Mouse (Mus musculus): ENCODE data around the gene Abhd5. TPM values are rescaled to one million over a fixed set of nuclear protein-coding genes. Genes with fewer than 3 reads are reported as not detected.
"Not testable (repeated sequence)": the region's sequence is repeated elsewhere in the genome, so short reads cannot be mapped to it uniquely, and the experiment has no call there.

Abhd5 gene
- 23.4 and 34.4 TPM in 2 replicates for polyA plus RNA-seq (2014; fragmentation: Nextera tagmentation; extraction: Ambion mirVana)

- peak within 1 kb of the TSS; percentile 68 for H3K9ac ChIP-seq (replicated peaks; ENCODE audit: low read depth, low read length)
- H3K4me3 ChIP-seq (ENCODE audit: low read depth, low read length), result peak within 1 kb of the TSS; percentile 71
- no peaks in the 10 kb centered on the region for H3K4me1 ChIP-seq (ENCODE audit: control insufficient read depth, insufficient read depth, low read length)
- no peaks in the 10 kb centered on the region for H3K27me3 ChIP-seq (ENCODE audit: control insufficient read depth, insufficient read depth, low read length)
- H3K27ac ChIP-seq (ENCODE audit: low read depth, low read length), result peak within 1 kb of the TSS; percentile 57
- H3K9me3 ChIP-seq (ENCODE audit: control insufficient read depth, low read length), result no peaks in the 10 kb centered on the region
- peak within 1 kb of the TSS; percentile 58 for H3K4me2 ChIP-seq (ENCODE audit: low read depth, low read length)
- no peaks in the 10 kb centered on the region for H3K36me3 ChIP-seq (ENCODE audit: control insufficient read depth, insufficient read depth, low read length)
- ATAC-seq (ENCODE audit: low read depth), result peak; percentile 98
- WGBS, result under 1% methylated on average over 54 of the region's 84 CpGs
Measured at GRCm38 (mm10) chr9:122351303-122352024, at the start of gene Abhd5. Gene Abhd5 (plus strand): TSS chr9:122351608.

- no peak overlapping the region for H3K4me3 ChIP-seq (ENCODE audit: low read depth, low read length)
- H3K27ac ChIP-seq (ENCODE audit: low read depth, low read length), result no peak overlapping the region
- H3K27me3 ChIP-seq (ENCODE audit: control insufficient read depth, insufficient read depth, low read length), result no peaks in the 10 kb centered on the region
- no peak overlapping the region for H3K9ac ChIP-seq (replicated peaks; ENCODE audit: low read depth, low read length)
- H3K9me3 ChIP-seq (ENCODE audit: control insufficient read depth, low read length), result no peaks in the 10 kb centered on the region
- ATAC-seq (ENCODE audit: low read depth), result no peak
- WGBS, result 83% methylated on average over 3 of the region's 3 CpGs
- H3K4me2 ChIP-seq (ENCODE audit: low read depth, low read length), result no peak overlapping the region
- H3K4me1 ChIP-seq (ENCODE audit: control insufficient read depth, insufficient read depth, low read length), result no peaks in the 10 kb centered on the region
- H3K36me3 ChIP-seq (ENCODE audit: control insufficient read depth, insufficient read depth, low read length), result no peaks in the 10 kb centered on the region
Measured at GRCm38 (mm10) chr9:122305302-122305701, 46.1 kb upstream of the Abhd5 start.

- ATAC-seq (ENCODE audit: low read depth), result no peak
- 70% methylated on average over 14 of the region's 14 CpGs for WGBS
- H3K9ac ChIP-seq (replicated peaks; ENCODE audit: low read depth, low read length), result no peak overlapping the region
Measured at GRCm38 (mm10) chr9:122309013-122309980, 42.1 kb upstream of the Abhd5 start.

GRCm38 (mm10) chr9:122310613-122311049, 40.8 kb upstream of the Abhd5 start:
- no peaks in the 10 kb centered on the region for H3K36me3 ChIP-seq (ENCODE audit: control insufficient read depth, insufficient read depth, low read length)
- WGBS, result 2% methylated on average over 19 of the region's 19 CpGs
- H3K4me3 ChIP-seq (ENCODE audit: low read depth, low read length), result peak overlapping the region; percentile 29
- H3K9me3 ChIP-seq (ENCODE audit: control insufficient read depth, low read length), result no peaks in the 10 kb centered on the region
- peak overlapping the region; percentile 12; the same call in 1 of the 2 replicates for H3K27ac ChIP-seq (ENCODE audit: low read depth, low read length)
- no peaks in the 10 kb centered on the region for H3K27me3 ChIP-seq (ENCODE audit: control insufficient read depth, insufficient read depth, low read length)
- H3K4me2 ChIP-seq (ENCODE audit: low read depth, low read length), result peak overlapping the region; percentile 52
- H3K4me1 ChIP-seq (ENCODE audit: control insufficient read depth, insufficient read depth, low read length), result no peaks in the 10 kb centered on the region
- peak; percentile 92 for ATAC-seq (ENCODE audit: low read depth)
- 0 out of 2 replicates have a peak overlapping the region, but pooled peaks have one; percentile 32 for H3K9ac ChIP-seq (replicated peaks; ENCODE audit: low read depth, low read length)

More at GRCm38 (mm10) chr9:122309013-122309980, 42.1 kb upstream of the Abhd5 start:
- H3K27me3 ChIP-seq (ENCODE audit: control insufficient read depth, insufficient read depth, low read length), result no peaks in the 10 kb centered on the region
- H3K4me2 ChIP-seq (ENCODE audit: low read depth, low read length), result no peak overlapping the region
- H3K4me3 ChIP-seq (ENCODE audit: low read depth, low read length), result no peak overlapping the region
- no peak overlapping the region for H3K27ac ChIP-seq (ENCODE audit: low read depth, low read length)
- no peaks in the 10 kb centered on the region for H3K9me3 ChIP-seq (ENCODE audit: control insufficient read depth, low read length)
- no peaks in the 10 kb centered on the region for H3K4me1 ChIP-seq (ENCODE audit: control insufficient read depth, insufficient read depth, low read length)
- H3K36me3 ChIP-seq (ENCODE audit: control insufficient read depth, insufficient read depth, low read length), result no peaks in the 10 kb centered on the region

GRCm38 (mm10) chr9:122311051-122311760, 40.2 kb upstream of the Abhd5 start:
- peak overlapping the region; percentile 12; the same call in 1 of the 2 replicates for H3K27ac ChIP-seq (ENCODE audit: low read depth, low read length)
- H3K4me3 ChIP-seq (ENCODE audit: low read depth, low read length), result no peak overlapping the region
- H3K9me3 ChIP-seq (ENCODE audit: control insufficient read depth, low read length), result no peaks in the 10 kb centered on the region
- no peaks in the 10 kb centered on the region for H3K36me3 ChIP-seq (ENCODE audit: control insufficient read depth, insufficient read depth, low read length)
- ATAC-seq (ENCODE audit: low read depth), result no peak
- no peaks in the 10 kb centered on the region for H3K27me3 ChIP-seq (ENCODE audit: control insufficient read depth, insufficient read depth, low read length)
- H3K9ac ChIP-seq (replicated peaks; ENCODE audit: low read depth, low read length), result 0 out of 2 replicates have a peak overlapping the region, but pooled peaks have one; percentile 32
- peak overlapping the region; percentile 52 for H3K4me2 ChIP-seq (ENCODE audit: low read depth, low read length)
- H3K4me1 ChIP-seq (ENCODE audit: control insufficient read depth, insufficient read depth, low read length), result no peaks in the 10 kb centered on the region
- 81% methylated on average over 7 of the region's 7 CpGs for WGBS

GRCm38 (mm10) chr9:122312296-122312990, 39.0 kb upstream of the Abhd5 start:
- H3K36me3 ChIP-seq (ENCODE audit: control insufficient read depth, insufficient read depth, low read length), result no peaks in the 10 kb centered on the region
- H3K9me3 ChIP-seq (ENCODE audit: control insufficient read depth, low read length), result no peaks in the 10 kb centered on the region
- no peaks in the 10 kb centered on the region for H3K27me3 ChIP-seq (ENCODE audit: control insufficient read depth, insufficient read depth, low read length)
- H3K9ac ChIP-seq (replicated peaks; ENCODE audit: low read depth, low read length), result no peak overlapping the region
- H3K4me1 ChIP-seq (ENCODE audit: control insufficient read depth, insufficient read depth, low read length), result no peaks in the 10 kb centered on the region
- WGBS, result 92% methylated on average over 7 of the region's 7 CpGs
- no peak overlapping the region for H3K4me2 ChIP-seq (ENCODE audit: low read depth, low read length)
- no peak for ATAC-seq (ENCODE audit: low read depth)
- H3K27ac ChIP-seq (ENCODE audit: low read depth, low read length), result no peak overlapping the region
- no peak overlapping the region for H3K4me3 ChIP-seq (ENCODE audit: low read depth, low read length)

GRCm38 (mm10) chr9:122313128-122313527, 38.3 kb upstream of the Abhd5 start:
- H3K9ac ChIP-seq (replicated peaks; ENCODE audit: low read depth, low read length); H3K27ac ChIP-seq (ENCODE audit: low read depth, low read length); H3K4me2 ChIP-seq (ENCODE audit: low read depth, low read length); ATAC-seq (ENCODE audit: low read depth); H3K9me3 ChIP-seq (ENCODE audit: control insufficient read depth, low read length); H3K4me1 ChIP-seq (ENCODE audit: control insufficient read depth, insufficient read depth, low read length); H3K27me3 ChIP-seq (ENCODE audit: control insufficient read depth, insufficient read depth, low read length); H3K36me3 ChIP-seq (ENCODE audit: control insufficient read depth, insufficient read depth, low read length); H3K4me3 ChIP-seq (ENCODE audit: low read depth, low read length): not testable (repeated sequence)
- 80% methylated on average over 1 of the region's 1 CpGs for WGBS

GRCm38 (mm10) chr9:122314386-122314785, 37.0 kb upstream of the Abhd5 start:
- no peaks in the 10 kb centered on the region for H3K36me3 ChIP-seq (ENCODE audit: control insufficient read depth, insufficient read depth, low read length)
- no peak overlapping the region for H3K27ac ChIP-seq (ENCODE audit: low read depth, low read length)
- no peak overlapping the region for H3K9ac ChIP-seq (replicated peaks; ENCODE audit: low read depth, low read length)
- H3K27me3 ChIP-seq (ENCODE audit: control insufficient read depth, insufficient read depth, low read length), result no peaks in the 10 kb centered on the region
- WGBS, result 86% methylated on average over 6 of the region's 6 CpGs
- ATAC-seq (ENCODE audit: low read depth), result no peak
- H3K4me3 ChIP-seq (ENCODE audit: low read depth, low read length), result no peak overlapping the region
- no peak overlapping the region for H3K4me2 ChIP-seq (ENCODE audit: low read depth, low read length)
- no peaks in the 10 kb centered on the region for H3K4me1 ChIP-seq (ENCODE audit: control insufficient read depth, insufficient read depth, low read length)
- no peaks in the 10 kb centered on the region for H3K9me3 ChIP-seq (ENCODE audit: control insufficient read depth, low read length)

Data from neural tube, embryonic 14.5 days (tissue).